Comparison of ENCODE assay signal across 14 mouse cellular contexts in the genomic region with DNA sequence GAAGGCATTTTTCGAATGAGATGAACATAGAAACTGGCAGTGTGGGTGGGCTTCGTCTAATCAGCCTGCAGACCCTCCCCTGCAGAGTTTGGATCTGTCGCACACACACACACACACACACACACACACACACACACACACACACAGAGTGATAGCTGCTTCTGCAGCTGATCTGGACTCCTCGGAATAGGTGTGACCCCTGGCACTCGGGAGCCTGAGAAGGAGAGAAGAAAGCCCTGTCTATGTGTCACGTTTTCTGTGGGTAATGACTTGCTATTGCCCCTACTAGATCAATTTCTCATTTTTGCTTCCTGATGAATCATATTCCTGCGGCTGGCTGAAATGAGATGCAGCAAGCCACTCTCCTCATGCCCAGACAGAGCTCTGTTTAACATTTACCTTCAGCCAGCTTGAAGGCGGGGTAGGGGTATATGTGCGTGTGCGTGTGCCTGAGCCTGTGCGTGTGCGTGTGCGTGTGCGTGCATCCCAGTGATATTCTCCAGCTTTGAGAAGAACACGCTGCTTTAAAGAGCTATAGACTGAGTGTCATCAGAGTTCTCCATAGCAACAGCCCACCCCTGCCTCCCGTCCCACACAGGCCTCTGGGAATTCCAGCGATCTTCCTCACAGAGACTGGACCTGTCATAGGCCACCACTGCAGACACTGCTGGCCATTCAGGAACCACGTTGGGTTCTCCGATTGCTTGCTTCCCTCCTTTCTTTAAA. TPM values are rescaled to one million over a fixed set of nuclear protein-coding genes. Genes with fewer than 3 reads are reported as not detected.
DNase-seq lines count a peak whose midpoint lies in the region; ATAC-seq lines count a peak whose summit lies in the region.
"Had no signal": no experiment of that assay in that cellular context is flagged by ENCODE, and none has a peak within 500 bp of the region (broad histone marks: within the 10 kb centered on the region; RNA-seq: fewer than 3 reads in every experiment).

No protein-coding gene starts in this region.

- no peak overlapping the region for H3K4me3 ChIP-seq in neural tube, embryonic 11.5 days (ENCODE audit: low read depth, low read length)
- no peak overlapping the region for H3K4me3 ChIP-seq in neural tube, embryonic 15.5 days (replicated peaks)
- H3K4me3 ChIP-seq in hindbrain, embryonic 11.5 days (ENCODE audit: low read depth, low read length), result no peak overlapping the region
- no peak overlapping the region for H3K4me3 ChIP-seq in macrophage (ENCODE audit: inconsistent target)
- H3K4me3 ChIP-seq in stomach, embryonic 16.5 days (replicated peaks; ENCODE audit: low read length), result no peak overlapping the region
- H3K4me3 ChIP-seq: embryonic facial prominence, embryonic 15.5 days had no signal

- no peaks in the 10 kb centered on the region for H3K27me3 ChIP-seq in neural tube, embryonic 11.5 days (ENCODE audit: control insufficient read depth, insufficient read depth, low read length)
- H3K27me3 ChIP-seq in neural tube, embryonic 15.5 days (replicated peaks), result peaks cover 4% of the 10 kb centered on the region; the same call in 1 of the 2 replicates
- H3K27me3 ChIP-seq in hindbrain, embryonic 11.5 days (ENCODE audit: control insufficient read depth, insufficient read depth, low read length), result no peaks in the 10 kb centered on the region
- H3K27me3 ChIP-seq in stomach, embryonic 16.5 days (ENCODE audit: control insufficient read depth, insufficient read depth, low read length), result no peaks in the 10 kb centered on the region
- H3K27me3 ChIP-seq: embryonic facial prominence, embryonic 15.5 days had no signal

- H3K9me3 ChIP-seq in neural tube, embryonic 11.5 days (ENCODE audit: control insufficient read depth, low read length), result no peaks in the 10 kb centered on the region
- no peaks in the 10 kb centered on the region for H3K9me3 ChIP-seq in neural tube, embryonic 15.5 days (replicated peaks)
- no peaks in the 10 kb centered on the region for H3K9me3 ChIP-seq in hindbrain, embryonic 11.5 days (ENCODE audit: control insufficient read depth, low read length)
- no peaks in the 10 kb centered on the region for H3K9me3 ChIP-seq in stomach, embryonic 16.5 days (replicated peaks; ENCODE audit: control insufficient read depth, low read length)
- H3K9me3 ChIP-seq: embryonic facial prominence, embryonic 15.5 days had no signal

- H3K9ac ChIP-seq in neural tube, embryonic 11.5 days (ENCODE audit: low read length), result no peak overlapping the region
- H3K9ac ChIP-seq in neural tube, embryonic 15.5 days (replicated peaks), result no peak overlapping the region
- no peak overlapping the region for H3K9ac ChIP-seq in hindbrain, embryonic 11.5 days (ENCODE audit: low read depth, low read length)
- H3K9ac ChIP-seq in stomach, embryonic 16.5 days (ENCODE audit: low read length), result no peak overlapping the region
- H3K9ac ChIP-seq: embryonic facial prominence, embryonic 15.5 days had no signal

- H3K36me3 ChIP-seq in neural tube, embryonic 11.5 days (ENCODE audit: control insufficient read depth, insufficient read depth, low read length), result no peaks in the 10 kb centered on the region
- no peaks in the 10 kb centered on the region for H3K36me3 ChIP-seq in neural tube, embryonic 15.5 days
- H3K36me3 ChIP-seq in hindbrain, embryonic 11.5 days (ENCODE audit: control insufficient read depth, insufficient read depth, low read length), result no peaks in the 10 kb centered on the region
- no peaks in the 10 kb centered on the region for H3K36me3 ChIP-seq in macrophage (ENCODE audit: inconsistent target)
- no peaks in the 10 kb centered on the region for H3K36me3 ChIP-seq in stomach, embryonic 16.5 days (ENCODE audit: control insufficient read depth, insufficient read depth, low read length)
- H3K36me3 ChIP-seq: embryonic facial prominence, embryonic 15.5 days had no signal

- no peaks in the 10 kb centered on the region; the same call in 1 of the 2 replicates for H3K4me1 ChIP-seq in neural tube, embryonic 11.5 days (ENCODE audit: control insufficient read depth, insufficient read depth, low read length)
- H3K4me1 ChIP-seq in neural tube, embryonic 15.5 days, result peaks cover 10% of the 10 kb centered on the region
- H3K4me1 ChIP-seq in hindbrain, embryonic 11.5 days (replicated peaks; ENCODE audit: control insufficient read depth, insufficient read depth, low read length), result no peaks in the 10 kb centered on the region
- H3K4me1 ChIP-seq in stomach, embryonic 16.5 days (ENCODE audit: control insufficient read depth, insufficient read depth, low read length), result 0 out of 2 replicates have a peak, but pooled peaks cover 2% of the 10 kb centered on the region

- no peaks in the 10 kb centered on the region for H3K79me2 ChIP-seq in macrophage (ENCODE audit: inconsistent target)

- H3K4me2 ChIP-seq in neural tube, embryonic 11.5 days (ENCODE audit: low read depth), result no peak overlapping the region
- H3K4me2 ChIP-seq in neural tube, embryonic 15.5 days, result no peak overlapping the region
- H3K4me2 ChIP-seq in hindbrain, embryonic 11.5 days (replicated peaks; ENCODE audit: low read depth, low read length), result no peak overlapping the region
- no peak overlapping the region for H3K4me2 ChIP-seq in stomach, embryonic 16.5 days (ENCODE audit: low read depth, low read length)
- H3K4me2 ChIP-seq: embryonic facial prominence, embryonic 15.5 days; heart, embryonic 11.5 days had no signal

- no peak for ATAC-seq in neural tube, embryonic 11.5 days (ENCODE audit: insufficient read depth, low FRiP score, low TSS enrichment)
- ATAC-seq in neural tube, embryonic 15.5 days (ENCODE audit: low FRiP score), result no peak; the same call in 1 of the 2 replicates
- no peak for ATAC-seq in hindbrain, embryonic 11.5 days (ENCODE audit: low FRiP score)
- 0 out of 2 replicates have a peak, but pooled peaks have one; percentile 44 for ATAC-seq in stomach, embryonic 16.5 days (ENCODE audit: insufficient read depth, low FRiP score)

- peak; percentile 33 for DNase-seq in neural tube, embryonic 11.5 days (ENCODE audit: low spot score)
- DNase-seq in hindbrain, embryonic 11.5 days (ENCODE audit: low spot score), result peak; percentile 29
- DNase-seq in thymus, postnatal 36 days, result no peak
- no peak for DNase-seq in spleen, postnatal 4 days (ENCODE audit: low spot score in 2 of 2)
- DNase-seq: adrenal gland, adult 8-10 months; cerebellum, postnatal 36 days; kidney, postnatal 10 days; right cerebral cortex, postnatal 4 days had no signal

- no peak overlapping the region for H3K27ac ChIP-seq in neural tube, embryonic 11.5 days (ENCODE audit: low read depth, low read length)
- H3K27ac ChIP-seq in neural tube, embryonic 15.5 days (replicated peaks), result no peak overlapping the region
- H3K27ac ChIP-seq in hindbrain, embryonic 11.5 days (ENCODE audit: low read depth, low read length), result no peak overlapping the region
- peak overlapping the region; percentile 2; the same call in 1 of the 2 replicates for H3K27ac ChIP-seq in macrophage
- H3K27ac ChIP-seq in stomach, embryonic 16.5 days (ENCODE audit: low read length), result no peak overlapping the region
- H3K27ac ChIP-seq: embryonic facial prominence, embryonic 15.5 days had no signal

- 75% methylated on average over 19 of the region's 19 CpGs for WGBS in neural tube, embryonic 11.5 days
- 66% methylated on average over 19 of the region's 19 CpGs for WGBS in neural tube, embryonic 15.5 days
- 68% methylated on average over 19 of the region's 19 CpGs for WGBS in hindbrain, embryonic 11.5 days
- WGBS in macrophage (ENCODE audit: missing documents), result 80% methylated on average over 19 of the region's 19 CpGs
- 69% methylated on average over 19 of the region's 19 CpGs for WGBS in stomach, embryonic 16.5 days

RNA-seq across cellular contexts. Expression of a gene that starts 29.3 kb away (rescaled TPM):
- polyA plus RNA-seq in neural tube, embryonic 11.5 days (2014; fragmentation: Nextera tagmentation; extraction: Ambion mirVana), result 2.9 and 3.0 TPM in 2 replicates
- 1.3 and 1.6 TPM in 2 replicates for polyA plus RNA-seq in neural tube, embryonic 15.5 days (2015; fragmentation: Nextera tagmentation; extraction: Ambion mirVana)
- polyA plus RNA-seq in hindbrain, embryonic 11.5 days (2014; fragmentation: Nextera tagmentation; extraction: Ambion mirVana), result 2.8 and 4.3 TPM in 2 replicates
- total RNA-seq in macrophage (2018; cell fraction: chromatin; rRNA removed), result 1 to 10 TPM in 1 of 26 experiments, under 1 TPM in 2, not detected in 23; 0.08 to 1.0 (median 0.46) TPM
- under 1 TPM in 13 of 26 experiments, not detected in 13; 0.03 to 0.15 (median 0.05) TPM for total RNA-seq in macrophage (2018; cell fraction: cytosol; rRNA removed)
- 1 to 10 TPM in 1 of 26 experiments, under 1 TPM in 1, not detected in 24; 0.15 to 1.6 TPM for total RNA-seq in macrophage (2018; cell fraction: nucleus; rRNA removed)
- polyA plus RNA-seq in macrophage (2018), result not detected in 3 replicates
- polyA plus RNA-seq in stomach, embryonic 16.5 days (2015; fragmentation: Nextera tagmentation; extraction: Ambion mirVana), result 2.3 and 2.5 TPM in 2 replicates
- total RNA-seq: CH12.LX had no signal

Comparison
In these comparisons a context has a peak if more than half of its experiments do, and no peak if none do; other contexts are left out.
1. DNase-seq: peak in neural tube, embryonic 11.5 days (single experiment) and hindbrain, embryonic 11.5 days (single experiment); none in thymus, postnatal 36 days (0 of 2) and spleen, postnatal 4 days (0 of 2).